Mouse (Mus musculus) lung, postnatal 4 days (tissue): Measurements from ENCODE around the gene Pard3.

Experiments
- DNase-seq, 2 experiments: peaks; one replicate each; pipeline ENCODE4 v3.0.0; 2021

The Pard3 gene

DNA sequence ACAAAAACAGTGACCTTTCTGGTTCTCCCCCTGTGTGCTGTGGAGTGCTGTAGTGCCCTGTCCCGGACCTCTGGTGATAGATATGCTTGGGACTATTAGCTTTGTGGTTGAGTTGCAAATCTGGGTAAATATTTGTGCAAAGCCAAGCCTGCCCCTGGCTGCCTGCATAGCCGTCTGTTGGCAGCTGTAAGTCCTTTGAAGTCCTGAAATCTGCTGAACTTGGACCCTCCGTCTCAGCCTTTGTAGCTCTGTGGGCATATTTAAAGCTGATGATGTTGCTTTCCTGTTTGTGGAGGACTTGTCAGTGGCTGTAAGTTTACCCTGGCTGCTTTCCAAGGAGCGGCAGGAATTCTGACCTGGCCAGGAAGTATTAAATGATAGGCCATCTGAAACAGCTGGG, 120.3 kb downstream of the Pard3 start:
- DNase-seq, result peak; percentile 34 to 68

GRCm38 (mm10) chr8:127185897-127186296, 122.2 kb downstream of the Pard3 start:
- DNase-seq, result no peak

- DNase-seq, result no peak
Measured at GRCm38 (mm10) chr8:127188671-127189070, 125.0 kb downstream of the Pard3 start.

DNA sequence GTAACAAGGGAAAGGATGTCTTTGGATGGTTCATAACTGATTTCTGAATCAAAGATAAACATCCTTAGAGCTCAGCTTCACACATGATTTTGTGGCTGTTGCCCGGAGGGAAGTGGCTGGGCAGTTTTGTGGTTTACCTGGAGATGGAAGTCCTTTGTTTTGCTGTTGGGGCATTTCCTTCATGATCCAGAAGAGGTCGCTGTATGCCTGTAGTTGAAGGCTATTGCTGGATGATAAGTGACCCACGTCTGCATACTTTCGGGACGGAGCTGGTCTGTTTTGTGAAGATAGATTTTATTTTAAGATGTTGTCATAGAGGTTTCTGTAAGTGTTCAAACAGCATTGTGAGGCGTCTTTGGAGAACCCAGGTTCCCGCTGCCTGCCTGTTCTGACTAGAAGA, 126.7 kb downstream of the Pard3 start:
- peak in 1 of 2 experiments; percentile 75 for DNase-seq

DNA sequence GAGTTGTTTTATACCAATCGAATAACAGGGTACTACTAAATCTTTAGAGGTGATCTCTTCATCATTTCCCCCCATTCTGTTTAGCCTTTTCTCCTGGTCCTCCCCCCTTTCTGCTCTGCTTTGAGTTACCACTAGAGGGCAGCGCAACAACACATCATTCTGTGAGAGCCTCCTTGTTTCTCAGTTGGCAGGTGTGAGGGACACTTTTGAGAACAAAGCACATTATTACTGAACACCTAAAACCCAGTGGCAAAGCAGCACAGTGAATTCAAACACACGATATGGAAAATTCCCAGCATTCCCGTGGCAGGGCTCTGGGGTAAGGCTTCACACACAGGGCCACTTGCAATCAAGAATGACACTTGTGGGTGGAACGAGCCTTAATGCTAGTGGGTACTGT, 127.7 kb downstream of the Pard3 start:
- DNase-seq, result peak; percentile 31 to 59

GRCm38 (mm10) chr8:127191824-127192223, 128.1 kb downstream of the Pard3 start:
- no peak for DNase-seq

DNA sequence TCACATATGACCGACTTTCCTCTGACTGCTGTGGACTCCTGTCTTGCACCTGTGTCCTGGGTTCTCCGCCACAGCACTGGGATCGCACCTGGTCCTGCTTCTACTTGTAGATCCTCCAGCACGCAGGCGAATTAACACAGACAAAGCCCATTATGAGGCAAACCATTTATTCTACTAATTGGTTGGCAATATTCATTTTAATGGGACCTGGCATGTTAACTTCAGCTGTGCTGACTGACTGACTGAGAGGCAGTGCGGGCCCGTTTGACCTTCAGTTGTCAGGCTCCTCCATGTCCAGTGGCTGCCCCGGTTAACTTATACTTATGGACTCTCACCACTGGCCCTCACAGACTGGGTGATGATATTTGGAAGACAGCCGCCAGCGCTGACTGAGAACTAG, 128.6 kb downstream of the Pard3 start:
- no peak for DNase-seq

GRCm38 (mm10) chr8:127193375-127193774, 129.7 kb downstream of the Pard3 start:
- no peak for DNase-seq

DNA sequence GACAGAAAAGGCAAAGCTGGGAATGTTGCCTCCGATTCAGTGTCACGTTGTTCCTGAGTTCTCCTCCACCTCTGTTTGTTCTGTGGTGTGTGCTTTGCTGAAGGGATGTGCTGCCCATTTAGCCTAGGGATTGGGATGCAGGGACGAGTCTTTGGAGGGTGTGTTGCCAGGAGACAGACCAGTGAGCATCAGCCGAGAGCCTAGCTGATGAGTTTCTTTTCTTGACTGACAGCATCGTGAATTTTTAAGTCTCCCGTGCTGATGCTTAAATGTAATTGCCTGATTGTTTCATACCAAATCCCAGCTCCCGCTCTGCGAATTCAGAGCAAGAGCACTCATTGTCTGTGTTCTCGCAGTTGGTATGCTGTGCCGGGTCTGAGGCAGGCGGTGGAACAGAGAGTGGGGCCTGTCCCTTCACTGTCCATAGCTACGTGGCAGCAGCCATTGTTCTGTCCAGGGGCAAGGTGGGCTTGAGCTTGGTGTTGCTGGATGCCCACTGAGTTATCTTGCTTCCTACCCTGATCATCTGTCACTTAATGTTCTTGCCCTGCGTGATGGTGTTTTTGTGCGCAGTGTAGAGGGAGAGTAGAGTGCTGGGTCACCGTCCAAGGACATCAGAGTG, 131.2 kb downstream of the Pard3 start:
- no peak for DNase-seq

DNA sequence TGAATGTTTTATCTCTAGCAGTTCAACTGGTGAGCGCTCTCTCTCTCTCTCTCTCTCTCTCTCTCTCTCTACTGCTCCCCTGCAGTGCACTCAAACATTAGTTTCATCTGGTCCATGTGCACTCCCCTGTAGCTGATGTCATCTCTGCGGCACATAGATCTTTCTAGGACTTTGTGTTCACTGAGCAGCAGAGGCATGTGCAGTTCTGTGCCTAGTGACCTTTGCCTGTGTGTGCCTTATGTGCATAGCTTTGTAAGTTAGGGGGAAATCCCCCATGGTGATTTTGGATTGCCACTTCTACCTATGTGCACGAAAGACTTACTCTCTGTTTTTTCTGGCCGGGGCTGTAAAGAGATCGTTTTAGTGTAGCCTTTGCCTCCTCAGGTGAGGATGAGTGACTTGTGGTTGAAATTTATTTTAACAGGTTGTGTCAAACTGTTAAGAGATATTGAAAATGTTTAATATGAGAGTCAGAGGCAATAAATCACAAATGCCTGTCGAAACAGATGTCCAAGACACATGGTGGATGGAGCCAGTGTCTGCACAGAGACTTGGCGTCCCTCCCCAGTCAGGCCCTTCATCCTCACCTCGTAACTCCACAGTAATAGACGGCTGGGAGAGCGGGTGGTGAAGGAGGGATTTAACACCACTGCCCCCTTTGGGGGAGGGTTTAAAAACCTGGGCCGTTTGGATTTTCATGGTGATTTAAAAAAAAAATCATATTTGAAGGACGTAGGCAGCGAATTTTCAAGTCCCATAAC, 133.0 kb downstream of the Pard3 start:
- no peak for DNase-seq

GRCm38 (mm10) chr8:127207455-127207854, 143.8 kb downstream of the Pard3 start:
- DNase-seq, result no peak

DNA sequence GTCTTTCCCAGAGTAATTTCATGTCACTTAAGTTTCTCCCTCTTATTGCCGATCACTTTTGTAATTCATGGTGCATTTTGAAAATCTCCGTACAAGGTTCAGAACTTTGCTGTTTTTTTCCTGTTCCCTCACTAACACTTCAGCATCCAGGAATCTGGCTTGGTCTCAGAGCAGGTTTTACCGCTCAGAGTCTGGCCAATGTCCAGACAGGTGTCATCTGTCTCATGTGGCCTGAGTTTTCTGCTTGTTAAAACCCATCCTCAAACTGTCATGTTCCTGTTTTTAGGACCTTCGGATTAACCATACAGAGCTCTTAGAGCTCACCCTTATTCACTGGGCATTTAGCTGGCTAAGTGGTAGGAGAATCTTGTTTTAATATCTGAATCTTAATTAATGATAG, 146.9 kb downstream of the Pard3 start:
- no peak for DNase-seq

- no peak for DNase-seq
Measured at GRCm38 (mm10) chr8:127214338-127214737, 150.6 kb downstream of the Pard3 start.

DNA sequence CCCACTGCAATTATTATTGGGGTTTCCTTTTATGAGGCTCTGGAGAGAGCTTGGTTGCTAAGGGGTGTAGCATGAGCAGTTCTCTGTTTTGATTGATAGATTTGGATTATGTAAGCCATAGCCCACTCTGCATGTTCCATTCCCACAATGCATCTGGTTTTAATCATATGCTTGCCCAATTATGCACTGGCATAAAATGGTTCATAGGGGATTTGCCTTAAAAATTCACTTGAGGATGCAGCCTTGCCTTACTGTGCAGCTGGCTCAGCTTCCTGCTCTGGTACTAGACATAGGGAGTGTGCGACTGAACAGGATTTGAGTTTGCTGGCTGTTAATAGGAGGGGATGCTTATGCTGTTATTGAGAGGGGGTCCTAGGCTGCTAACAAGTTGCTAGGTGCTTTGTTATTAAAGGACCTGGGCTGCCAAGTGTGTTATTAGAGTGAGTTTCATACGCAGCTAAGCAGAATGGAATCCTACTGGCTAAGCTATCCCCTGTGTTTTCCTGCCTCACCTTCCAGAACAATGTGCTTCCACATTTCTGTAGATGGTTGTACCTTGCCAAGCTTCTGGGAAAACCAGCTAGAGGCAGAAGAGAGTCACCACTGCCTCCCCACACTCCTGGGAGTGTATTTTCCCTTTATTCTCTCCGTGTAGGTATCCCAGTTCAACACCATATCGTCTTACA, 151.2 kb downstream of the Pard3 start:
- no peak for DNase-seq

GRCm38 (mm10) chr8:127220206-127220605, 156.5 kb downstream of the Pard3 start:
- no peak for DNase-seq

- DNase-seq, result no peak
Measured at GRCm38 (mm10) chr8:127220615-127221014, 156.9 kb downstream of the Pard3 start.

- no peak for DNase-seq
Measured at GRCm38 (mm10) chr8:127222361-127222760, 158.7 kb downstream of the Pard3 start.

DNA sequence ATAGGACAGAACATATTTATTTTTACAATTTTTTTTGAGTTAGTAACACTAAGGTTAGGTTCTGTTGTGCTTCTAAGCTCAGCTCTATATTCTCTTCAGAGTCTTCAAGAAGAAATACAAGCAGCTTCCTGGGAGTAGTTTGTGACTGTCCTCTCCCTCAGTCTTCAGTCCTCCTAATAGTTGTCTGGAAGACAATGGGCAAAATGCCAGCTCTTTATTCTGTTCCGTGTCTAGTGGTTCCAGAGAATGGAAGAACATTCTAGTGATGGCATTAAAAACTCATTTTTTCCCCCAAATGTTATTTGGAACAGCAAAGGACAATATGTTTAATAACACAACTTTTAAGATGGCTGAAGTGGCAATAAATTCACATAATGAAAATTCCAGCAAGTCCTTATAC, 163.3 kb downstream of the Pard3 start:
- DNase-seq, result no peak

- DNase-seq, result peak; percentile 19 to 48
Measured at GRCm38 (mm10) chr8:127227407-127227806, 163.7 kb downstream of the Pard3 start.

DNA sequence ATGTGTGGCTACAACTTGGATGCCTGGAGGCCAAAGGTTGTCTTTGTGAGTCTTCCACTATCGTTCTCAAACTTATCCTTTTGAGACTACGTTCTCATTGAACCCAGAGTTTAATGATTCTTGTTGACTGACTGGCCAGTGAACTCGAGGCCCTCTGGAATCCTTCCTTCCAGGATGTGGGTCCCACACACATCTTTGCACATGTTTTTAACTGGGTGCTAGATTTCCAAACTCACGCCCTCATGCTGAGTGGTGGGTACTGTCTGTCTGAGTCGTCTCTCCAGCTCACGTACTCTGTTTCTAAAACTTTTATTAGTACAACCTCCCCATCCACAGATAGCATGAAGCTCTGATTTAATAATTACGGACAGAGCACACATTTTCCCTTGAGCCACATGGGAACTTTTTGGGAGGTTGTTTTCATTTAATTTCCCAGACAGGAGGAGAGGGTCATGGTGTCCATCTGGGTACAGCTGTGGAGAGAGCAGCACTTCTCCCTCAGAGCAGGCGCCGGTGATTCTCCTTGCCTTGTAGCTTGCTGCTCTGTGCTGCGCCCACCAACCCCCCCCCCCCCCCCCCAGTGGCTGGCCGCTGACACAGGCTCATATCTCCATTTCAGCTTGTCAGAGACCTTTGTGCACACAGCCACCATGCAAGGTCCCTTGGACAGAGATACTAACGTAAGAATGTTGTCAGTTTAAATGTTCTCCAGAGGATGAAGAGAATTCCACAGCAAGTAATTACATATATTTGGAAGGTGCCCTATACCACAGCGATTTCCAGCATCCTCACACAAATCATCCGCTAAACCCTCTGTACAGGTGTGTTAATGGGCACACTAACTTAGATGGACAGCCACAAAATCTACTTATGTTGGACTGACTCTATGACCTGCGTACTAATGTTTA, 165.9 kb downstream of the Pard3 start:
- DNase-seq, result no peak

DNA sequence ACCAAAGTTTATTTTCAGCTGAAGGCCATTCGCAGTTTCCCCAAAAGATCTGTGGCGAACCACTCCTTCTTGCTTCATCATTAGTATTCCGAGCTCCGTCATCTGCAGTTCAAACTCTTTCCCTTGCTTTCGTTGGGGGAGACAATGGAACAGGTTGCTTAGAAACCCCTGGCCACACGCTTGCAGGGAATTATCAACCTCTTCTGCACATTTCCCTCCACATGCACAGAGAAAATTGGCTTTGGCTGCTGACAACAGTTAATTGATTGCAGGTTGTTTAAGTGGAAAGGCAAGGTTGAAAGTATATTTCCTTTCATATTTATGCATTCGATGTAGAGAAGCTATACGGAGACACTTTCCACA, 166.5 kb downstream of the Pard3 start:
- no peak for DNase-seq

- DNase-seq, result no peak
Measured at GRCm38 (mm10) chr8:127243351-127243750, 179.7 kb downstream of the Pard3 start.

DNA sequence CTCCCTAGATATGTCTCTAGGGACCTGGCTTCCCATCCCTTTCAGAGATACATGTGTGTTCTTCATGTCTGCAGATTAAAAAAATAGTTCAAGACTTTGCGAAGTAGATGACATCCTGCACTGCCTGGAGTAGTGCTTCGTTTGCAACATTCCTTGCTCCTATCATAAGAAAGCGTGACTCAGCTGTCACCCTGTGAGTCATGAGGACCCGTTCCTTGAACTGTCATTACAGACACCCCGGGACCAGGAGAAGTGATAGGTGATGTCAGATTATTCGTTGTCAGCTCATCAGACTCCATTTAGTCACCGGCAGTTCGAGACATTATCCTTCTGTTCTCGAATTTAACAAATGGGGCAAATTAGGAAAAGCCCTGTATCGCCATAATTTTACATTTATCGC, 180.1 kb downstream of the Pard3 start:
- DNase-seq, result no peak
